Mouse (Mus musculus) MEL (cell line): ENCODE results near the gene Smarca2.

ENCODE experiments used
- POLR2A ChIP-seq, 2 experiments: IDR thresholded peaks; 2 replicates each; pipeline ENCODE4 v1.6.1; 2011 to 2012; ENCODE audit warnings: low read length in 2 of 2, mild to moderate bottlenecking in 2 of 2, control low read depth in 1 of 2, improper control_type of control experiment in 1 of 2, low read depth in 1 of 2, moderate library complexity in 1 of 2; ENCODE audit not compliant: control insufficient read depth in 1 of 2, insufficient read depth in 1 of 2, poor library complexity in 1 of 2
- POLR2AphosphoS2 ChIP-seq: IDR thresholded peaks from 2 replicates; pipeline ENCODE4 v1.6.1; 2011; ENCODE audit warnings: low read length, improper control_type of control experiment
- ZMIZ1 ChIP-seq: IDR thresholded peaks from 2 replicates; pipeline ENCODE4 v1.6.1; 2012; ENCODE audit warnings: low read depth, mild to moderate bottlenecking, inconsistent platforms, low read length, improper control_type of control experiment, moderate library complexity

DNA sequence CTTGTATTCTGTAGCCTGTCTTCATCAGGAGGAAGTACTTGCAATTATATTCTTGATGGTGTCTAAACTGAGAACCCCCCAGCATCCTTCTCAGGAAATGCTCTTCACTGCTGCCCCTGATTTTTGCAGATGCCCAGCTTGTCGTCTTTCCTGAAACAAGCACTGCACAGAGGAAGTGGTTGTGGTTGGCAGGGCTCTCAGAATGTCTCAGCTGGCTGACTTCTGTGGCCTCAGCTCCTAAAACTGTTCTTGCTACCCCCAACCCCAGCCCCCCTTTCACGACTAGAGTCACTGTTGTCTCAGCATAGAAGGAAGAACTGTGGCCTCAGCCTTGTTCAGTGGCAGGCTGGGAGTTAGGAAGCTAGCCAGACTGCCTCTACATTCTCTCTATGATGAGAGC lies 41.3 kb downstream of the Smarca2 start:
- TF ChIP-seq ZMIZ1 (no peak), POLR2A (IDR thresholded peaks at IDR 0.05; ENCODE audit: control insufficient read depth in 1 of 2, insufficient read depth in 1 of 2, low read depth in 1 of 2, low read length in 2 of 2, poor library complexity in 1 of 2) (no peak), POLR2AphosphoS2 (no peak)
